Mouse (Mus musculus): Measurements from ENCODE around the gene Gm4064. TPM values are rescaled to one million over a fixed set of nuclear protein-coding genes. Genes with fewer than 3 reads are reported as not detected.

The Gm4064 gene
- polyA plus RNA-seq (2012; rRNA removed; ENCODE audit: low replicate concordance), result not detected in 2 replicates

GRCm38 (mm10) chrY:2796105-2796504, at the start of gene Gm4064:
Gene Gm4064 (minus strand): TSS chrY:2796205.

GRCm38 (mm10) chrY:2830380-2830779, 34.4 kb upstream of the Gm4064 start, which contains the start of the genes Rbmy and Gm10256:
Gene Rbmy (plus strand): TSS chrY:2830680.
Gene Gm10256 (plus strand): TSS chrY:2830699.

Other genes with a start within 250 kb of the Gm4064 start
- gene H2al2c, start 197.1 kb downstream of the Gm4064 start, polyA plus RNA-seq (2012; rRNA removed; ENCODE audit: low replicate concordance), result not detected in 2 replicates
- not detected in 2 replicates for gene Sry, start 132.5 kb downstream of the Gm4064 start, polyA plus RNA-seq (2012; rRNA removed; ENCODE audit: low replicate concordance)
- gene H2al2b, start 75.5 kb downstream of the Gm4064 start, polyA plus RNA-seq (2012; rRNA removed; ENCODE audit: low replicate concordance), result not detected in 2 replicates
- gene Rbmy, start 34.5 kb upstream of the Gm4064 start, polyA plus RNA-seq (2012; rRNA removed; ENCODE audit: low replicate concordance), result not detected in 2 replicates
- gene Gm10256, start 34.5 kb upstream of the Gm4064 start, polyA plus RNA-seq (2012; rRNA removed; ENCODE audit: low replicate concordance), result not detected in 2 replicates
- not detected in 2 replicates for gene Gm10352, start 104.8 kb upstream of the Gm4064 start, polyA plus RNA-seq (2012; rRNA removed; ENCODE audit: low replicate concordance)
- not detected in 2 replicates for gene Gm29289, start 136.4 kb upstream of the Gm4064 start, polyA plus RNA-seq (2012; rRNA removed; ENCODE audit: low replicate concordance)

Measured in mammary gland, adult 2 months (tissue).